Mouse (Mus musculus) cerebellum, adult (tissue): ENCODE results near the gene Btbd35f10.
"Not testable (repeated sequence)": the region's sequence is repeated elsewhere in the genome, so short reads cannot be mapped to it uniquely, and the experiment has no call there.

ENCODE experiments used
- ATAC-seq: cut with Nextera tagmentation; 2 replicates; pipeline ENCODE4 v1.9.2; 2017; ENCODE audit warnings: mild to moderate bottlenecking, moderate library complexity, mixed read lengths; ENCODE audit not compliant: insufficient number of reproducible peaks, low FRiP score, low TSS enrichment

Gene Btbd35f10

GRCm38 (mm10) chrX:3752785-3753184 is at the start of gene Btbd35f10:
Gene Btbd35f10, minus strand, starts transcription at chrX:3752885.
- ATAC-seq = not testable (repeated sequence)
